Mouse (Mus musculus) fibroblast of lung, adult 2 months (primary cell): ENCODE data around the gene Zfp870.
A peak's percentile ranks its signal among the peaks of the same experiment; 100 is the strongest.

Experiments used
- DNase-seq: peaks from one replicate; pipeline ENCODE4 v3.0.0-alpha.2; 2011; ENCODE audit warnings: low read depth

Zfp870 gene

GRCm38 (mm10) chr17:32891239-32892180 lies at the start of gene Zfp870:
Gene Zfp870, minus strand, starts transcription at chr17:32891642.
- DNase-seq, result peak; percentile 88

DNA sequence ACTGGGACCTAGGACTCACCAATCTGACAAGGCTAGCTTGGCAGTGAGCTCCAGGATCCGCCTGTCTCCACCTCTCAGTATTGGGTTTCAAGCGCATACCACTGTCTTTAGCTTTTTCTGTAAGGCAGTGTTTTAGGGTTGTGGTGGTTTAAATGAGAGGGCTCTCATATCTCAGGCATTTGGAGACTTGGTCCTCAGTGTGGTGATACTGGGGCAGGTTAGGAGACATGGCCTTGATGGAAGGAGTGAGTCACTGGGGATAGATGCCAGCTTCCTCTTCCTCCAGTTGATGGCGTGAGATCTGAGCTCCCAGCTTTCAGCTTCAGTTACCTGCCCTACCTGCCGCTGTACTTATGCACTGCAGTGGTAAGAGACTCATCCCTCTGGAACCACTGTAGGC lies 48.4 kb upstream of the Zfp870 start:
- no peak for DNase-seq

GRCm38 (mm10) chr17:32927803-32928202 lies 36.4 kb upstream of the Zfp870 start:
- no peak for DNase-seq

DNA sequence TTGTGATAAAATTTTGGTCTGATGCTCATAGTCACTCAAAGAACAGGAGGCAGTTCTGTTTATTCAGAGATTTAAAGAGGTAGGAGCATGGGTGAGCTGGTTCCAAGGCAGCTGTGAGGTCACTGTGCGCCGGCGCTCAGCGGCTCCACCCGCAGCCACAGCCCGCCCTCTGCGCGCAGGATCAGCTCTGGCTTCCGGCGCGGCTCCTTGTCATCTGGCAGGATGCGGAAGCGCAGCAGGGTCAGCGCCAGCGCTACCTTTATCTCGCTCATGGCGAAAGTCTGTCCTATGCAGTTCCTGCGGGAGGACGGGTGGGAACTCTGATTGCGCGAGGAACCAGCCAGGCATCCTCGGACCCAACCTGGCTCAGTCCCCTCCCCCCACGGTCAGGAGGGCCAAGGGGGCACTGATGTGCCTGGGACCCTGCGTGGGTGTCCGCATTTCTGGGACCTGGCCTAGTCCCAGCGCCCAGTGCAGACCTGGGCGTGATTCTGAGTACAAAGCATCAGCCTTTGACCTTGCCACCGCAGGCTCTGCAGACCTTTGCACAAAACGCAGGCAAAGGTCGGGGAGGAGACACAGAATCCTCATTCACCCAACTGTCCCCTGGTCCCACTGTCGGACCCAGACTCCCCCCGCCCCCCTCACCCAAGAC lies 33.3 kb upstream of the Zfp870 start:
- no peak for DNase-seq

- DNase-seq, result no peak
Measured at GRCm38 (mm10) chr17:32923681-32924080, 32.2 kb upstream of the Zfp870 start.

DNA sequence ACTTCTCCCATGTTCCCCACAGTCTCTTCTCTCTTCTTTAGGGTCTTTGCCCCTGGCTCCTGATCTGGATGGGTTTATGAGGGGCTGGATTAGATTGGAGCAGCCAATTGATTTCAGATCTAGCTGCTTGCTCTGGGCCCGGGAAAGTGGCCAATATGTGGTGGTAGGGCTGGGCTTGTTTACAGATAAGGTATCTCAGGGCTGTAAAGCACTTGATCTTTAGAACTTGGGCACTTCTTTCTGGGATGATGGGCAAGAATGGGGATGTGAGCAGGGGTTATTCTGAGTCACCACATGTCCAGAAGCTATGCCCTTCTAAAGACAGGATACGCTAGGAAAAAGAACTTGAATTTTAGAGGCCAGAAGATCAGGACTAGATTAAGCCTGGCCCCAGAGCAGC lies 27.7 kb upstream of the Zfp870 start:
- no peak for DNase-seq

- peak; percentile 10 for DNase-seq
Measured at GRCm38 (mm10) chr17:32917131-32917530, 25.7 kb upstream of the Zfp870 start, which contains the start of gene Cyp4f14. Gene Cyp4f14, minus strand, starts transcription at chr17:32917342.

GRCm38 (mm10) chr17:32916075-32916474 lies 24.6 kb upstream of the Zfp870 start:
- DNase-seq, result no peak

GRCm38 (mm10) chr17:32906172-32906571 lies 14.7 kb upstream of the Zfp870 start:
- no peak for DNase-seq

GRCm38 (mm10) chr17:32905239-32905638 lies 13.8 kb upstream of the Zfp870 start:
- DNase-seq, result no peak

DNA sequence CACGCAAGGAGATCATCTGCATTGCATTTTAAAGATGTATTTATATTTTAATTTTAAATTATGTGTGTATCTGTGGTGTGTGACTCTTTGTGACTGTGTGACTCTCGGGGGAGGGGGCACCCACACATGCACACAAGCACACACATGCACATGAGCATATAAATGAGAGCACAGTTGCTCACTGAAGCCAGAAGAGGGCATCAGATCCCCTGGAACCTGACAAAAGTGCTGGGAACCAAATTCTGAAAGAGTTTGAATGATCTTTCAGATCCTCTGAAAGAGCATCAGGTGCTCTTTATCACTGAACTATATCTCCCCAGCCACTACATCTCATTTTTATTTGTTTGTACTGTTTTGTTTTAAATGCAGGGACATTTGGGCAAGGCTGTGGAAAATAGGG lies 13.0 kb upstream of the Zfp870 start:
- no peak for DNase-seq

GRCm38 (mm10) chr17:32901751-32902525 lies 10.5 kb upstream of the Zfp870 start:
- DNase-seq, result no peak

DNA sequence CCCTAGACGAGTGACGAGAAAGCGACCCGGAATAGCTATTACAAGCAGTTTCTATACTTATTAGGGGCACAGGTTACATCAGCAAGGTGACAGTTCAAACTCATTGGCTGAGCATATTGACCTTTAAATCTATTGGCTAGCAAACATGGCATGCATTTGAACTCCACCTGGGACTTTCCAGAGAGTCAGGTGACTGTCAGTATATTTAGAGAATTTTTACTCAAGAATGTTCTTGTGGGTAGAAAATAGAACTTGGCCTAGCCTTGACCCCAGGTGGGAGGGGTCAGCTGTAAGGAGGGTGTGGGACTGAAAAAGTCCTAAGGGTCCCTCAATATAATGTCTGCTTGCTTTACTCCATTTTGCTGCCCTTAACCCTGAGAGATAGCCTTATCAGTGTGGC lies 4.0 kb upstream of the Zfp870 start:
- DNase-seq, result no peak

- DNase-seq, result no peak
Measured at GRCm38 (mm10) chr17:32893901-32894300, 2.5 kb upstream of the Zfp870 start.

DNA sequence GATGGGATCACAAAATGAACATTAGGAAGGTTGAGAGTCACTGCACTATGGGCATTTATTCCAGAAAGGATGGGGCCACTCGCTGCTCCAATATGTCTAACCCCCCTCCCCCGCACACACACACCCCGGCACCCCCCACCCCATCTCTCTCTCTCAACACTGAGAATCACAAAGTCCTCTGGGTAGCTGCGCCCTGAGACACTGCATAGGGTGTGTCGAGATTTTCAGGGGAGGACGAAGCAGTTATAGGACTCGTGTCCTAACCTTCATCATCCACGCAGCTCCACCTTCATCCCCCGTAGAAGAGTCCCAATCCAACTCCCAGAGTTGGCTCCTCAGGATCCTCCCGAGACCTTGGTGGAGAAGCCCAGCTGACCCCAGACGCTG lies 597 bp downstream of the Zfp870 start:
- DNase-seq, result no peak

DNA sequence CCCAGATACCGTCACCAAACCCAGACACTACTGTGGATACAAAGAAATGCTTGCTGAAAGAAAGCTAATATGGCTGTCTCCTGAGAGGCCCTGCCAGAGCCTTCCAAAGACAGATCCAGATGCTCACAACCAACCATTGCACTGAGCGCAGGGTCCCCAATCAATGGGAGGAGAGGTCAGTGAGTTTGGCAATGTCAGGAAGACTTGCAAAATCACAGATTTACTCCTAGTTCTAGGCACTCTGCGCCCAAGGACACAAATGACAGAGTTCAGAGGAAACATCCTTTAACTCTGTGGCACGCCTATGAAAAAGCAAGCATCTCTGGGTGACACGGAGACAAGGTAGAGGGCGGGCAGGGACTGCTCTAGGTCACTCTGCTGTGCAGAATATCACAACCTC lies 1.8 kb downstream of the Zfp870 start:
- no peak for DNase-seq

DNA sequence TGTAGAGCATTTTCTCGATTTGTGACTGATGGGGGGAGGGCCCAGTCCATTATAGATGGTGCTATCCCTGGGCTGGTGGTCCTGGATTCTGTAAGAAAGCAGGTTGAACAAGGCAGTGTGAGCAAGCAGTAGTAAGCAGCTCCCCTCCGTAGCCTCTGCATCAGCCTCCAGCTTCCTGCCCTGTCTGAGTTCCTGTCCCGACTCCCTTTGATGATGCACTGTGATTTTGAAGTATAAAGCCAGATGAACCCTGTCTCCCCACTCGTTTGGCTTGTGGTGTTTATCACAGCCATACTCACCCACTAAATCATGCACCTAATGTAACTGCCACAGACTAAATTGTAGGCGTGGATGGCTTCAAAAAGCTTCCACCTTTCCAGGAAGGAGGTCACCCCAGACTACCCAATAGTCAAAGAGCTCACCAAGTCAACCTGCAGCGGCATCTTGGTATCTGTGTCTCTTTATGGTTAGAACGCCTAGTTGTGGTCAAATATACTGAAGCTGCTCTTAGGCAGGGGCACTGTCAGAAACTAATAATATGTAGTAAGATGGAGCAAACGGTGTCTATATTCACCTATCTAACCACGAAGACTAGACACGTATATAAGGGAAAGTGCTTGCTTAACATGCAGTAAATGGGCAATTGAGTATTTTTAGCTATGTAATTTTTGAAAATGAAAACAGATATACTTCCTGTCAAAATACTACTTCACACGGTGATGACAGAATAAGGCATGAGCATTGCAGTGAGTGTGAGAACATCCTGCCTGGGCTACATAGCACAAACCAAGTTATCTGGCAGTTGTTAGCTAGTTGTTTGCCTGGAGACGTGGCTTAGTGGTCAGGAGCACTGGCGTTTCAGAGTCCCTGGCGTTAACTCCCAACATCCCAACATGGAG lies 10.9 kb downstream of the Zfp870 start:
- no peak for DNase-seq

DNA sequence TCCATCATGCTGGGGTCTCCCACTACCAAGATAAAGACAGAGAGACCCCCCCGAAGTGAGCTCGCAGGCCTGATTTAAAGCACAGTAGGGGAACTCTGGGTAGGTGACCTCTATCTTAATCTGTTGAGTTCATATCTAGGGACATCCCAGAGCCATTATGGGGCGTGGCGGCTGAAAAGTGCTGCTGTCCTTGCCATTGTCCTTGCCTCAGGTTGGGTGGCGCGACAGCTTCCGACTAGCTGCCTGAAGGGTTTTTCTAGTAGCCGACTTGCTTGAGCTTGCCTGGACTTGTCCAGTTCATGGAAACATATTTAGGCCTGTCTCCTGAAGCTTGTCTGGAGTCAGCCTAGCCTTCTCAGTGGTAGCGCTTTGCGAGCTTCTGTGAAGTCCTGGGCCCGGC lies 12.7 kb downstream of the Zfp870 start:
- no peak for DNase-seq

DNA sequence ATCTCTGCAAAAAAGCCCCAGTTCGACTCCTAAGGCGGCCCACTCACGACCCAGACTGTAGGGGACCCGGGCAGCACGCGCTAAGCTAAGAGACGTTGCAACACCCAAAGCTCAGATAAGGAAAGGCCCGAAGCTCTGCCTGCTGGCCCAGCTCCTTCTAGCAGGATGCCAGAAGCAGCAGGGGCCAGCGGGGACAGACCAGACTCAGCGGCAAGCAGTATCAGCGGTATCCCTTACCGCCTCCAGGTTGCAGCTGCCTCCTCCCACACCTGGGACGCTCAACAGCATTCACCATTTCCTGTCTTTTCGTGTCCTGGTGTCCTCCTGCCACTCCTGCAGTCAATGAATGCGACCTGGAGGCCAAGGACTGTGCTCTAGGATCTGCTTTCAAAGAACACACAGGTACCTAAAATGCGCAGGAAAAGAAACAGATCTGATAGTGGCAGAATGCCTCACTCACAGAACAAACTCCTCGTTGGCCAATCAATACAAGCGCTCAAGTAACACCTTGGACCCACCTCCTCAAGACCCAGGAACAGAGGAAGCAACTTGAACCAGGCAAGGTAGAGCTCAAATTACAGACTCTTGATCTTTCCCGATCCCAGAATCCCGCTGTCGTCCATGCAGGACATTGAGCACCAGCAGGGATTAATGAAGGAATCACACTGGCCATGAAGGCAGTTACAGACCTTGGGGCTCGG lies 13.8 kb downstream of the Zfp870 start:
- no peak for DNase-seq

DNA sequence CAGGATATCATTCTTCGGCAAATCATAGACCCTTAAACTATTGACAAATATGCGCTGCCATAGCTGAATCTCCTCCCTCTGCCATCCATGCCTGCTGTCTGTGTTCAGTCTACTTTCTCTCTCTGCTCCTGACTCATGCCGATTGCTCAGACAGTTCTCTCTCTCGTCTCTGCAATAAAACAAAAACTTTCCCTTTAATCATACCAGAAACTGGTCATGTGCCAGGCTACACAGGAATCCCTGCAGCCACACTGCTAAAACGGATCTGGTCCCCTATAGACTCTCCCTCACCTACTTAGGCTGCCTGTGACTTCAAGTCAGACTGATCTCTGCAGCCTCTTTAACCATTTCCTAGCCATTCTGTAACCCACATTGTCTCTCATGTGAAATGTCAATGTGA lies 18.7 kb downstream of the Zfp870 start:
- DNase-seq, result no peak

- no peak for DNase-seq
Measured at GRCm38 (mm10) chr17:32872091-32872490, 19.4 kb downstream of the Zfp870 start.
